ENCODE assay signal across 16 mouse cellular contexts in the genomic region with DNA sequence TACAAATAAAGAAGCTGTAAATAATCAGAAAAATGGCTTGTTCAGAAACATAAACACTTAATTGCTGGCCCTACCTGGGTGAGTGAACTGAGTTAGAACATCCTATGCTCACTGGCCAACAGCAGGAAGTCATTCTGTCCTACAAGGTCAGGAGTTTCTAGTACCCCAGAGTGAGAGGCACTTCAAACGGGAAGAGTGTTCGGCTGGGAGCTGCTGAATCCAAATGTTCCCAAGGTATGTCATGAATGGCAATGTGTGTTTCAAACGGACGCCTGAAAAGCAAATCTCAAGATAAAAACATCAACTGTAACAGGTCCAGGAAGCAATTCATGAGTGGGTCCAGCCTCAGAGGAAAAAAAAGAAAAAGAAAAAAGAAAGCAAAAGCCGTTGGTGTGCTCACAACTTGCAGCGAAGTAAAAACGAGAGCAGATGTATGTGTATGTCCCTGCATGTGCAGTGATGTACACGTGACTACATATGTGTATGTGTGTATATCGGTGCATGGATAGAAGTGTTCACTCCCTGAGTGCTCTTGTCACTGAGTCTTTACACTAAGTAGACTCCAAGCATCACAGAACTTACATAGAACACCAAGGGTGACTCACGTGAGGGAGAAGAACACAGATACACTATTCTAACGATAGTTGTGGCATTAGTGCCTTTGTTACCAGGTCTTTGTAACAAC.
DNase-seq lines count a peak whose midpoint lies in the region; ATAC-seq lines count a peak whose summit lies in the region.
"Had no signal": no experiment of that assay in that cellular context is flagged by ENCODE, and none has a peak within 500 bp of the region (broad histone marks: within the 10 kb centered on the region; RNA-seq: fewer than 3 reads in every experiment).

No protein-coding gene starts in this region.

- no peaks in the 10 kb centered on the region for H3K9me3 ChIP-seq in lung, embryonic 16.5 days (ENCODE audit: control insufficient read depth, low read length)
- H3K9me3 ChIP-seq: limb, embryonic 13.5 days; liver, embryonic 15.5 days; midbrain, embryonic 13.5 days had no signal

- ATAC-seq in lung, embryonic 16.5 days (ENCODE audit: low read depth), result no peak
- ATAC-seq in megakaryocyte progenitor cell, adult 5-6 weeks (replicated peaks; ENCODE audit: poor library complexity), result peak; percentile 10
- ATAC-seq: midbrain, embryonic 13.5 days had no signal

- H3K9ac ChIP-seq in lung, embryonic 16.5 days (ENCODE audit: low read length), result no peak overlapping the region; the same call in 1 of the 2 replicates
- H3K9ac ChIP-seq: hindbrain, embryonic 14.5 days; limb, embryonic 13.5 days; liver, embryonic 15.5 days; midbrain, embryonic 13.5 days had no signal

- 53% methylated on average over 11 of the region's 11 CpGs for WGBS in lung, embryonic 16.5 days

- H3K4me2 ChIP-seq in lung, embryonic 16.5 days (ENCODE audit: low read depth, low read length), result peak overlapping the region; percentile 42
- H3K4me2 ChIP-seq: hindbrain, embryonic 14.5 days; limb, embryonic 13.5 days; liver, embryonic 15.5 days; midbrain, embryonic 13.5 days had no signal

- H3K27me3 ChIP-seq in lung, embryonic 16.5 days (ENCODE audit: control insufficient read depth, insufficient read depth, low read depth, low read length), result no peaks in the 10 kb centered on the region

- H3K4me1 ChIP-seq in lung, embryonic 16.5 days (replicated peaks; ENCODE audit: control insufficient read depth, insufficient read depth, low read length), result peaks cover 15% of the 10 kb centered on the region

- no peaks in the 10 kb centered on the region for H3K36me3 ChIP-seq in lung, embryonic 16.5 days (ENCODE audit: control insufficient read depth, insufficient read depth, low read length)
- H3K36me3 ChIP-seq: limb, embryonic 13.5 days; liver, embryonic 15.5 days; midbrain, embryonic 13.5 days had no signal

- H3K4me3 ChIP-seq in lung, embryonic 16.5 days (ENCODE audit: low read length), result 0 out of 2 replicates have a peak overlapping the region, but pooled peaks have one; percentile 4
- H3K4me3 ChIP-seq: erythroblast, embryonic 14.5 days; limb, embryonic 13.5 days; liver, embryonic 15.5 days; midbrain, embryonic 13.5 days had no signal

- H3K27ac ChIP-seq in lung, embryonic 16.5 days (ENCODE audit: low read length), result peak overlapping the region; percentile 91
- H3K27ac ChIP-seq: hindbrain, embryonic 14.5 days; limb, embryonic 13.5 days; liver, embryonic 15.5 days; midbrain, embryonic 13.5 days had no signal

- peak; percentile 29 for DNase-seq in heart, adult 11 months
- DNase-seq in heart, postnatal 4 days, result no peak
- no peak for DNase-seq in layer of hippocampus, adult 9-10 months (ENCODE audit: low spot score)
- no peak for DNase-seq in left cerebral cortex, adult 18-20 months (ENCODE audit: low spot score in 2 of 2)
- DNase-seq in right cerebral cortex, adult 2 months (ENCODE audit: low spot score in 2 of 2), result no peak
- no peak for DNase-seq in embryo, embryonic 9.5 days (ENCODE audit: extremely low spot score)
- DNase-seq: adrenal gland, adult 2 months; cerebellum, adult 11-12 months; kidney, adult 2 months had no signal
